Mouse (Mus musculus) lung, postnatal 25 days (tissue): ENCODE measurements around the gene Hpse.

Experiments used
- DNase-seq: peaks from one replicate; pipeline ENCODE4 v3.0.0; 2022; ENCODE audit warnings: low spot score

The Hpse gene

GRCm38 (mm10) chr5:100638483-100638882 is 81.0 kb downstream of the Hpse start:
- no peak for DNase-seq

DNA sequence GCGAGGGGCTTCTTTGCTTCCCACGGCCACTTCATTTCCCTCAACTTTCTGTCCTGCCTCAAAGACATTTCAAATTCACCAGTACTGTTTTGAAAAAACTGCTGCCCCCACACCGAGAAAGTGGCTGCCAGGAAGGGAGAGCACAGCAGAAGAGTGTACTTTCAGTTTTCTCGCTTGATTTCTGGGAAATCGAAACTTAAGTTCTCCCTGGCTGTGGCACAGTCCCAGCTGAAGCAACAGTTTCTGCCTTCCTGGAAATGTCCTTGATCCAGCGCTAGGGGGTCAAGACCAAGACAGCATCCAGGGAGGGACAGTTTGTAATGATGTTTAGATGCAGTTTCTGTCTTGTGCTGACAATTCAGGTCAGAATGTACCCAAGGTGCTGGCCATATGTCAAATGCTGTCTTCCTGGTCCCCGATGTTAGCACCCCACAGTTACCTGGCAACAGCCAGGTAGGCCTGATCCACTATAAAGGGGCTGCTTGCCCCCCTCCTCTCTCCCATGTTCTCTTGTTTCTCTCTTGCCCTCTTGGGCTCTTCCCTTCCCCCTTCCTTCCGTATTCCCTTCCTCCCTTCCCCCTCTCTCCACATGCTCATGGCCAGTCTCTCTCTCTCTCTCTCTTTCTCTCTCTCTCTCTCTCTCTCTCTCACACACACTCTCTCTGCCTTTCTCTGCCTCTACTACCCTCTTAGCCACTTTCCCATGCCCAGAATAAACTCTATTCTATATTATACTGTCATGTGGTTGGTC is 82.5 kb downstream of the Hpse start:
- DNase-seq = peak; percentile 65

DNA sequence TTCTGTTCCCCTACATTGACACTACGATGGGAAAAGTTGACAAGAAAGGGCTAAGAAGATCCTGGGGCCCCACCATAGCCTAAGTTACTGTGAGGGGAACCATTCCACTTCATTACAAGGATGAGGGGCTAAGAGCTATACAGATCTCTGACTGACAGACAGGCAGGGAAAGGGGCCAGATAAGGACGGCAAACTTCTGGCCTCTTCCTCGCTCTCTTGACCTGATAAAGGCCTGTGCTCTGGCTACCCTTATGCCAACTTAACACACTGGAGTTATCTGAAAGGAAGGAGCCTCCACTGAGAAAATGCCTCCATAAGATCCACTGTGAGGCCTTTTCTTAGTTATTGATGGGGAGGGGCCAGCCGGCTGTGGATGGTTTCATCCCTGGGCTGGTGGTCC is 83.6 kb downstream of the Hpse start:
- DNase-seq = no peak

DNA sequence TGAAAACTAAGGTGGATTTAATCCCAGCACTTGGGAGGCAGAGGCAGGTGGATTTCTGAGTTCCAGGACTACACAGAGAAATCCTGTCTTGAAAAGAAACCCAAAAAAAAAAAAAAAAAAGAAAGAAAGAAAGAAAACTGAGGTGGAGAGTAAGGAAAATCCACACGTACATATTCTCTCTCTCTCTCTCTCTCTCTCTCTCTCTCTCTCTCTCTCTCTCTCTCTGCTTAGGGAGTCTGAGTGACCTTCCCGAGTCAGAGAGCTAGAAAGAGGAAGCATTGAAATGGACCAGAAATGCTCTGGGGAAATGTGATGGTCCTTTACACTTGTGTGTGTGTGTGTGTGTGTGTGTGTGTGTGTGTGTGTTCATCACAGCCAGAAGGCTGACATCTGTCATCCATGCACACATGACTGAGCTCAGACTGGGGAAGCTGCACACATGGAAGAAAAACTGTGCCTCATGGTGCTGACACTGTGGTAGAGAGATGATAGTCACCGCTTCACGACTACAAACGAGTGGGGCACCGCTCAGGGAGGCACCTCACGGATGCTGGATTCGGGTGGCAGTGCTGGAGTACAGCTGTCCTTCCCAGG is 84.5 kb downstream of the Hpse start:
- DNase-seq = no peak

DNA sequence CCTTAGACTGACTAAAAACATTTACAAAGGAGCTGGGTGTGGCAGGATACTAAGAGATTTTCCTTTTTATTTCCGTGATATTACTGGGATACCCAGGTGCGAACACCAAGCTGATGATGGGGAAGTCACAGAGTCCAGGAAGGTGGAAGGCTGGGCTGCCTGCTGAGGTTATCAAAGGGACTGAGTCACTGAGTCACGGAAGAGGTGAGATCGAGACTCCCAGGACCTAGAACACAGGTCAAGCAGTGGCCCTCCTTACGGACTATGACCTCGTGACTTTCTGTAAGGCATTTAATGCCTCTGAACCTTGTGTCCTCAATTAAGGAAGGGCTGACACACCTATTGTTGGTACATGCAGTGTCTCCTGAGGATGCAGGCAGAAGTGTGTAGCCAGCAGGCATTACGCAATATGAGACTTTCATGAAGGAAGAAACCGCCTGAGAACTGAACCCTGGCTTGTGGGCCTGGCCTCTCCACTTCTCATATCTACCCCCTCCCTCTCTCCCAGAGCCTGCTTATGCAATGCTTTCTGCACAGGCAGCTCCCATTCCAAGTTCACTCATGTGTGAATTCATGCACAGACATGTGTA is 86.9 kb downstream of the Hpse start:
- DNase-seq = peak; percentile 62
